Mouse (Mus musculus): ENCODE measurements around the gene Gm45783. TPM values are rescaled to one million over a fixed set of nuclear protein-coding genes. Genes with fewer than 3 reads are reported as not detected.

Gene Gm45783
- not detected in 2 replicates for polyA plus RNA-seq (2012; rRNA removed; ENCODE audit: low replicate concordance)

DNA sequence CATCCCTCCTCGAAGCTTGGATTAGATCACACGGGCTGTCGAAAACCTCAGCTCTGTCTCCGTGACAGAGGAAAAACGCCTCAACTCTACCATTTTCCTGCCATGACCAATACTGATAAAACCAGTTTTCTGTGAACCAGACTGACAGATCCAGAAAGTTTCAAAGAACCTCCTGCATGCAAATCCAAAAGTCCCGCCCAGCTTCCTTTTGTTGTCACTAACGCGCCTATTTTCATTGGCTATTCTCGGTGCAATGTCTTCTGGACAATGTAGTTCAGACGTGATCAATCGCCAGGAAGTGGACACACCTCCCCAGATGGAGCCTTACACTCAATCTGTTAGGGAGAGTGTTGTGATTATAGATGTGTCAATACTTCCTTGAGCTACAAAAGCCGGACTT is at the start of gene Gm45783:
Gene Gm45783 (minus strand): TSS at position 143 of the 400 bp plus-strand sequence.

GRCm38 (mm10) chr7:7399603-7400002 is 25.2 kb upstream of the Gm45783 start, which contains the start of gene Vmn2r31:
TSS of gene Vmn2r31 (minus strand) at chr7:7399703.

GRCm38 (mm10) chr7:7337509-7337908 is 36.9 kb downstream of the Gm45783 start, which contains the start of gene Vmn2r30:
TSS of gene Vmn2r30 (minus strand) at chr7:7337609.

Other genes with a start within 250 kb of the Gm45783 start
- 0.06 TPM in 2 replicates for gene Zfp773, start 237.8 kb downstream of the Gm45783 start, polyA plus RNA-seq (2012; rRNA removed; ENCODE audit: low replicate concordance)
- 0.08 and 0.13 TPM in 2 replicates for gene Zfp418, start 203.2 kb downstream of the Gm45783 start, polyA plus RNA-seq (2012; rRNA removed; ENCODE audit: low replicate concordance)
- 0.17 and 0.32 TPM in 2 replicates for gene Zfp772, start 164.6 kb downstream of the Gm45783 start, polyA plus RNA-seq (2012; rRNA removed; ENCODE audit: low replicate concordance)
- gene Vmn2r29, start 127.2 kb downstream of the Gm45783 start, polyA plus RNA-seq (2012; rRNA removed; ENCODE audit: low replicate concordance), result not detected in 2 replicates
- 0.58 TPM in 1 of 2 replicates, not detected in the other for gene Gm45844, start 96.3 kb downstream of the Gm45783 start, polyA plus RNA-seq (2012; rRNA removed; ENCODE audit: low replicate concordance)
- gene Clcn4, start 73.7 kb downstream of the Gm45783 start, polyA plus RNA-seq (2012; rRNA removed; ENCODE audit: low replicate concordance), result 8.8 and 17.5 TPM in 2 replicates
- gene Vmn2r30, start 37.0 kb downstream of the Gm45783 start, polyA plus RNA-seq (2012; rRNA removed; ENCODE audit: low replicate concordance), result not detected in 2 replicates
- gene Vmn2r31, start 25.1 kb upstream of the Gm45783 start, polyA plus RNA-seq (2012; rRNA removed; ENCODE audit: low replicate concordance), result not detected in 2 replicates
- gene Vmn2r32, start 105.4 kb upstream of the Gm45783 start, polyA plus RNA-seq (2012; rRNA removed; ENCODE audit: low replicate concordance), result not detected in 2 replicates
- gene Vmn2r33, start 192.2 kb upstream of the Gm45783 start, polyA plus RNA-seq (2012; rRNA removed; ENCODE audit: low replicate concordance), result not detected in 2 replicates

Measured in duodenum, adult 2 months (tissue).